Mouse (Mus musculus) liver, embryonic 14.5 days (tissue): ENCODE measurements around the gene Foxn1. TPM values are rescaled to one million over a fixed set of nuclear protein-coding genes. Genes with fewer than 3 reads are reported as not detected.

ENCODE experiments used
- ATAC-seq: fragments of 200-750 bp; cut with Nextera tagmentation; 2 replicates; pipeline ENCODE4 v1.8.0; 2017; ENCODE audit warnings: moderate number of reproducible peaks, mild to moderate bottlenecking, moderate library complexity; ENCODE audit not compliant: insufficient read depth
- DNase-seq, 3 experiments: peaks; one replicate each; pipeline ENCODE4 v3.0.0-alpha.2; 2012 to 2013; ENCODE audit warnings: low read depth in 3 of 3, low spot score in 3 of 3
- H3K27ac ChIP-seq: fragments of 300-500 bp; sonication (generic); 2 replicates; pipeline ENCODE4 v1.5.1; 2014; ENCODE audit warnings: moderate library complexity, mild to moderate bottlenecking, control low read depth, inconsistent platforms
- H3K27me3 ChIP-seq: fragments of 300-500 bp; sonication (generic); 2 replicates; pipeline ENCODE4 v1.6.1; 2014; ENCODE audit warnings: mild to moderate bottlenecking, low read length, moderate library complexity; ENCODE audit not compliant: control insufficient read depth, insufficient read depth
- H3K36me3 ChIP-seq: fragments of 300-500 bp; sonication (generic); replicated peaks from 2 replicates; pipeline ENCODE4 v1.6.1; 2014; ENCODE audit warnings: low read depth; ENCODE audit not compliant: control insufficient read depth, insufficient read depth
- H3K4me1 ChIP-seq, 2 experiments: fragments of 200-500 bp in 1 of 2; fragments of 300-500 bp in 1 of 2; sonication (generic) in 1 of 2; replicated peaks; 2 replicates each; pipeline ENCODE4 v1.6.1; 2012 to 2014; ENCODE audit warnings: antibody characterized with exemption in 1 of 2, inconsistent platforms in 1 of 2, low read length in 1 of 2; ENCODE audit not compliant: control insufficient read depth in 2 of 2, insufficient read depth in 2 of 2
- H3K4me2 ChIP-seq: fragments of 300-500 bp; sonication (generic); 2 replicates; pipeline ENCODE4 v1.6.1; 2014; ENCODE audit warnings: low read depth, mild to moderate bottlenecking, control low read depth, moderate library complexity
- H3K4me3 ChIP-seq, 2 experiments: fragments of 200-500 bp in 1 of 2; fragments of 300-500 bp in 1 of 2; sonication (generic) in 1 of 2; 2 replicates each; pipeline ENCODE4 v1.5.1; 2012 to 2014; ENCODE audit warnings: low read depth in 2 of 2, low read length in 2 of 2, mild to moderate bottlenecking in 2 of 2, control low read depth in 1 of 2, inconsistent platforms in 1 of 2, moderate library complexity in 1 of 2; ENCODE audit not compliant: insufficient read depth in 1 of 2
- H3K9ac ChIP-seq: fragments of 300-500 bp; sonication (generic); replicated peaks from 2 replicates; pipeline ENCODE4 v1.6.1; 2014; ENCODE audit warnings: mild to moderate bottlenecking, control low read depth, moderate library complexity
- H3K9me3 ChIP-seq: fragments of 300-500 bp; sonication (generic); 2 replicates; pipeline ENCODE4 v1.6.1; 2016; ENCODE audit warnings: low read length, mixed read lengths; ENCODE audit not compliant: control insufficient read depth
- CTCF ChIP-seq: IDR thresholded peaks from 2 replicates; pipeline ENCODE4 v1.5.1; 2016; ENCODE audit warnings: antibody characterized with exemption, low read depth, control low read depth
- EP300 ChIP-seq: IDR thresholded peaks from 2 replicates; pipeline ENCODE4 v1.6.1; 2016; ENCODE audit warnings: antibody characterized with exemption, low read depth
- whole genome bisulfite sequencing: fragments of 180-500 bp; shearing (Covaris S2); extraction: QIAGEN DNeasy Blood & Tissue Kit; methylation state at CpG from one replicate; pipeline ENCODE4 v1.1.7; 2014; ENCODE audit not compliant: insufficient replicate concordance; 5-methylcytosine and 5-hydroxymethylcytosine counted together
- polyA plus RNA-seq, 2 experiments: library from polyadenylated mRNA; depleted of rRNA in 1 of 2; stranded (reverse) in 1 of 2; unstranded in 1 of 2; fragments of >200 nt; fragmentation: Nextera tagmentation in 1 of 2; extraction: Ambion mirVana in 1 of 2; gene quantifications; 2 replicates each; pipeline versions ENCODE4 v1.2.1 to v1.2.3; 2012 to 2014

Foxn1 gene
- polyA plus RNA-seq, 2 experiments, result not detected

DNA sequence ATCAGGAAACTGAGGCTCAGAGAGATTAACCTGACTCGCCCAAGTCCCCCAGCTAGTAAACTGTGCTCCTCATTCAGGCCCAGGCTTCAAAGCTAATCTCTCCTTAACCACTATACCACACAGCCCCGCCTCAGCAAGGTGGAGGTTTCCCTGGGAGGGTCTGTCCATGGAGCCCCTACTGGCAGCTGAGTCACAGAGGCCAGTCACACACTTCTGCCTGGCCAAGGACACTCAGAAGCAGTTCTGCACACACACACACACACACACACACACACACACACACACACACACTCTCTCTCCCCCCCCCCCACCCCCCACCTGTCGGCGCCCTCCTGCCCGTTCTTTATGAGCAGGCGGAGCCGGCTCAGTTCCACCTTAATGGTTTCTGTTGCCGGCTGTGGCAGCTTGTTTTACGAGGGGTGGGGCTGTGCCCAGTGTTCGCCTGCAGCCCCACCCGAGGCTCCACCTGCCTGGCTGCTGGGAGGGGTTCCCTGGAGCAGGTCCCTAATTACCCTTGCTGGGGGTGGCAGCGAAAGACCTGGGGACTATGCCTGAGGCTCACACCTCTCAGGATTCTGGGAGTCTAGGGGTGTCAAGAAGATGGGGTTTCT is 8.7 kb downstream of the Foxn1 start:
- Histone ChIP-seq H3K27ac (no peak overlapping the region), H3K9ac (no peak overlapping the region), H3K27me3 (no peaks in the 10 kb centered on the region), H3K4me3 (no peak overlapping the region), H3K36me3 (no peaks in the 10 kb centered on the region), H3K4me2 (no peak overlapping the region), H3K9me3 (no peaks in the 10 kb centered on the region), H3K4me1 (no peaks in the 10 kb centered on the region; a peak in 1 of 4 replicates)
- ATAC-seq, result no peak
- DNase-seq, result no peak
- TF ChIP-seq CTCF (no peak), EP300 (no peak)
- WGBS, result 39% methylated on average over 12 of the region's 12 CpGs

GRCm38 (mm10) chr11:78374147-78374546 is 12.2 kb downstream of the Foxn1 start:
- TF ChIP-seq EP300 (no peak), CTCF (no peak)
- Histone ChIP-seq H3K9me3 (no peaks in the 10 kb centered on the region), H3K4me3 (no peak overlapping the region), H3K36me3 (no peaks in the 10 kb centered on the region), H3K4me2 (no peak overlapping the region), H3K4me1 (no peaks in the 10 kb centered on the region; a peak in 1 of 4 replicates), H3K27me3 (no peaks in the 10 kb centered on the region), H3K9ac (no peak overlapping the region), H3K27ac (no peak overlapping the region)
- 73% methylated on average over 8 of the region's 8 CpGs for WGBS
- no peak for DNase-seq
- ATAC-seq, result no peak

DNA sequence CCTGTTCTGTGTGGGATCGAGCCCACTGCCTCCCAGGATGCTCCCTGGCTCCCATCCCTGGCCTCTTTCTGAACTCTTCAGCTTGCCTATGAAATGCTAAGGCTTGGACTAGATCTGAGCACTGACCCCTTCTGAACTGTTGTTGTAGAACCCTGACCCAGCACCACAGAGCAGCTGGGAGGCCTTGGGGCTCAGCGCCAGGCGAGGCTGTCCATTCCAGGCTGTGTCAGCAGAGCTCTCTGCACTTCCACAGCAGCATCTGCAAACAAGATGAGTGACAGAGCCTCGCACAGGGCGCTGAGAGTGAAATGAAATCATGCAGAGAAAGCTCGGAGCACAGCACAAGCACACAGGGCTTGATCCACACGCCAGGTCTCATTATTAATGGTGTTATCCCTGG is 13.7 kb downstream of the Foxn1 start:
- H3K27ac ChIP-seq, result no peak overlapping the region
- no peaks in the 10 kb centered on the region for H3K36me3 ChIP-seq
- DNase-seq, result no peak
- TF ChIP-seq CTCF, result no peak
- H3K9me3 ChIP-seq, result no peaks in the 10 kb centered on the region
- no peak for ATAC-seq
- no peak overlapping the region for H3K9ac ChIP-seq
- WGBS, result 55% methylated on average over 7 of the region's 7 CpGs
- no peak overlapping the region for H3K4me2 ChIP-seq
- no peaks in the 10 kb centered on the region; a peak in 1 of 4 replicates for H3K4me1 ChIP-seq
- no peaks in the 10 kb centered on the region for H3K27me3 ChIP-seq
- no peak overlapping the region for H3K4me3 ChIP-seq

GRCm38 (mm10) chr11:78372166-78372565 is 14.2 kb downstream of the Foxn1 start:
- DNase-seq, result no peak
- TF ChIP-seq EP300 (no peak), CTCF (no peak)
- 65% methylated on average over 3 of the region's 3 CpGs for WGBS
- no peaks in the 10 kb centered on the region for H3K9me3 ChIP-seq
- no peak overlapping the region for H3K4me2 ChIP-seq
- no peaks in the 10 kb centered on the region for H3K36me3 ChIP-seq
- no peaks in the 10 kb centered on the region; a peak in 1 of 4 replicates for H3K4me1 ChIP-seq
- no peak overlapping the region for H3K4me3 ChIP-seq
- H3K27me3 ChIP-seq, result no peaks in the 10 kb centered on the region
- no peak overlapping the region for H3K27ac ChIP-seq
- no peak overlapping the region for H3K9ac ChIP-seq
- ATAC-seq, result no peak

GRCm38 (mm10) chr11:78371711-78372110 is 14.6 kb downstream of the Foxn1 start:
- no peak overlapping the region for H3K27ac ChIP-seq
- no peak overlapping the region for H3K4me3 ChIP-seq
- no peaks in the 10 kb centered on the region for H3K27me3 ChIP-seq
- H3K36me3 ChIP-seq, result no peaks in the 10 kb centered on the region
- WGBS, result 72% methylated on average over 11 of the region's 11 CpGs
- TF ChIP-seq CTCF, result no peak
- no peak for TF ChIP-seq EP300
- DNase-seq, result no peak
- H3K4me2 ChIP-seq, result no peak overlapping the region
- H3K9me3 ChIP-seq, result no peaks in the 10 kb centered on the region
- H3K4me1 ChIP-seq, result no peaks in the 10 kb centered on the region; a peak in 1 of 4 replicates
- no peak for ATAC-seq
- no peak overlapping the region for H3K9ac ChIP-seq
